Mouse (Mus musculus): ENCODE measurements around the gene Svop. TPM values are rescaled to one million over a fixed set of nuclear protein-coding genes. Genes with fewer than 3 reads are reported as not detected.

Svop gene
- polyA plus RNA-seq (2014; fragmentation: Nextera tagmentation; extraction: Ambion mirVana) = 83.0 and 87.8 TPM in 2 replicates

DNA sequence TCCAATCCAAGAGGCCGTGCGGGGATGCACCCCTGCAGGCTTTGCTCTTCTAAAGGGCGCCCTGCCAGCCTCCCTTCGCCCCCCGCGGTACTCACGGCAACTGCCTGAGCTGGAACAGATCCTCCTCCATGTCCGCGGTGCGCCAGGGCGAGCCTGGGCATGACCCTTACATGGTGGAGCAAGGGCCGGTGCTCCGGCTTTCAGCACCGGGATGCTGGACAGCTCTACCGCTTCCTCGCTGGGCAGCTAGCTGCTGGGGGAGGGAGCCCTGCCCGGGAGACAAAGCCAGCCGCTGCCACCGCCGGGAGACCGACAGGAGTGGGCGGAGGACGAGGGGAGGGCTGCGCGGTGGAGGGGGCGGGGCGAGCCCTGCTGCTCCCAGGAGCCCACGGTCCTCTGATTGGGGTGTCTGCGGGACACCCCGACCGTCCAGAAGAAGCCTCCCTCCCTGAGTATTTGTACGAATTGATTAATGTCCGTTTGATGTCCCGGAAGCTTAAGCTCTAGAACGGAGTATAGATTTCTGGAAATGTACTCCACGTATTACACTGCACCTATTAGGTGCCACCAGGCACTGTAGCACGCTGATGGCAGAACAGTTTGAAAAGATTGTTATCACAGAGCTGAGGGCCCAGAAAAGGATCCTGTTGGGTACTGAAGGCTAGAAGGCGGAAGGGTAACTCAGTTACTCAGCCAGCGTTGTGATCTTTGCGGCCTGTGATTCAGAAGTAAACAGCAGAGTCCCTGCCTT lies at the start of gene Svop:
Gene Svop (minus strand): TSS at position 514 of the 751 bp plus-strand sequence.
- H3K4me1 ChIP-seq (replicated peaks; ENCODE audit: control insufficient read depth, insufficient read depth, low read length) = peaks cover 14% of the 10 kb centered on the region
- peak; percentile 72 for DNase-seq (ENCODE audit: low spot score)

DNA sequence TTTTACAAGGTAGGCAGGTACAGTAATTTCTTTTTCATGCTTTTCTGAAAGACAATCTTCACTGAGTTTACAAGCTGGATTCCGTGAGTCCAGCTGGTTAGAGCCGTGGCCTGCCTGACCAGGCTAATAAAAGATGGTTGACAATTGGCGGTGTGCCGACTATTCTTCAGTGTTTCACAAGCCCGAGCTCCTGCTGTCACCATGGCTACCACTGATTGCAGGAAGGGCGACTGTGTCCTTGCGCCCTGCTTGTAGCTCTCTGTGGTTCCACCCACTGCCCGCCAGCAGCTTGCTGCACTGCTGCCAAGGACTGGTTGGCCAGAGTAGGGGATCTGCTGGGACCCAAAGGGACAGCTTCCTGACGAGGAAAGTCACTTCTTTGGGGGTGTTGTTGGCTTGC lies 47.8 kb upstream of the Svop start:
- no peak overlapping the region for H3K4me2 ChIP-seq (replicated peaks)
- DNase-seq (ENCODE audit: low spot score) (peak; percentile 83), ATAC-seq (ENCODE audit: low FRiP score) (peak; percentile 87)
- peak overlapping the region; percentile 74 for H3K27ac ChIP-seq
- H3K36me3 ChIP-seq (replicated peaks; ENCODE audit: control insufficient read depth, insufficient read depth) = no peaks in the 10 kb centered on the region
- H3K4me3 ChIP-seq (replicated peaks; ENCODE audit: low read length) = no peak overlapping the region
- WGBS = 5% methylated on average over 9 of the region's 9 CpGs
- H3K9me3 ChIP-seq (ENCODE audit: control insufficient read depth, low read length) = no peaks in the 10 kb centered on the region
- H3K4me1 ChIP-seq (replicated peaks; ENCODE audit: control insufficient read depth, insufficient read depth, low read length) = peaks cover 14% of the 10 kb centered on the region
- H3K27me3 ChIP-seq (ENCODE audit: control insufficient read depth, insufficient read depth, low read length) = no peaks in the 10 kb centered on the region
- H3K9ac ChIP-seq = no peak overlapping the region

More for the DNA sequence above, at the start of gene Svop:
- ATAC-seq (ENCODE audit: low FRiP score) = peak; percentile 86
- Histone ChIP-seq H3K4me2 (replicated peaks) (peak within 1 kb of the TSS; percentile 63), H3K4me3 (replicated peaks; ENCODE audit: low read length) (peak within 1 kb of the TSS; percentile 59), H3K36me3 (replicated peaks; ENCODE audit: control insufficient read depth, insufficient read depth) (no peaks in the 10 kb centered on the region), H3K9me3 (ENCODE audit: control insufficient read depth, low read length) (no peaks in the 10 kb centered on the region), H3K27me3 (ENCODE audit: control insufficient read depth, insufficient read depth, low read length) (no peaks in the 10 kb centered on the region), H3K9ac (peak within 1 kb of the TSS; percentile 91), H3K27ac (peak within 1 kb of the TSS; percentile 93)
- WGBS = 2% methylated on average over 40 of the region's 40 CpGs

DNA sequence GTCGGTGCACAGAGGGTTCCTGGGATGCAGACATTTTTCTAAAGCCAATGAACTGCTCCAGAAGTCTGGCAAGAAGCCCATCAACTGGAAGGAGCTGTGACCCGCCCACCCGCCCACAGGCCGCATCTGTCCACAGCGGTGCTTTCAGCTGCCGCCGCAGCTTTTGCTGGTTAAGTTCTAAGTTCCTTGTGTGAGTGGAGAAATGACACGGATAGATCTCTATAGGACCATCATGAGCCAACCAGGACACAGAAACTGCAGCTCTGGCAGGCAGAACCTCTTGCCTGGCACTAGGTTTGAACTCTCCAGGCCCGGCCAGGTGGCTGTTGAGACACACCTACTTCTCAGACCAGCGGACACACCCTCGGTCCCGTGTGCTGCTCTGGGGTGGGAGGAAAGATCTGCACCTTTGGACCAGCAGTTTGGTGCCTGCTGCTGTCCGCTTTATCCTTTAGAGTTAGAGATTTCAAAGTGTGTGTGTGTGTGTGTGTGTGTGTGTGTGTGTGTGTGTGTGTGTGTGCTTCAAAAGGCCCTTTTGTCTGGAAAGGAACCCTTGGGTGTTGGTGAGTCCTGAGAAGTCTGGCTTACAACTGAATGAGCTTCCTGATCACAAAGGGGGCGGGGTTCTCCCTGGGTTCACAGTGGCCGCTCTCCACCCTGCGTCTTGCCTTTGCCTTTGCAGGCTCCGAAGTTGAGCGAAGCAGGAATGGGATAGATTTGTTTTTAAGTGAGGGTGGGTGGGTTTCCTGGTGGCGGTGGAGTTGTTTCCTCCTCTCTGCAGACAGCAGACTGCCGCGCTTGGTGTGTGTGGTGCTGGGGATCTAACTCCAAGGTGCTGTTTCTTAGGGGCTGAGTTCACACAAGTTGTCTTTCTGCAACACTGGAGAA lies 47.2 kb upstream of the Svop start:
- no peak overlapping the region for H3K9ac ChIP-seq
- no peaks in the 10 kb centered on the region for H3K36me3 ChIP-seq (replicated peaks; ENCODE audit: control insufficient read depth, insufficient read depth)
- 56% methylated on average over 21 of the region's 21 CpGs for WGBS
- H3K4me2 ChIP-seq (replicated peaks) = no peak overlapping the region
- peaks cover 14% of the 10 kb centered on the region for H3K4me1 ChIP-seq (replicated peaks; ENCODE audit: control insufficient read depth, insufficient read depth, low read length)
- H3K9me3 ChIP-seq (ENCODE audit: control insufficient read depth, low read length) = no peaks in the 10 kb centered on the region
- peak overlapping the region; percentile 74 for H3K27ac ChIP-seq
- H3K27me3 ChIP-seq (ENCODE audit: control insufficient read depth, insufficient read depth, low read length) = no peaks in the 10 kb centered on the region
- DNase-seq (ENCODE audit: low spot score) = no peak
- ATAC-seq (ENCODE audit: low FRiP score) = peak; percentile 32; the same call in 1 of the 2 replicates
- H3K4me3 ChIP-seq (replicated peaks; ENCODE audit: low read length) = no peak overlapping the region

DNA sequence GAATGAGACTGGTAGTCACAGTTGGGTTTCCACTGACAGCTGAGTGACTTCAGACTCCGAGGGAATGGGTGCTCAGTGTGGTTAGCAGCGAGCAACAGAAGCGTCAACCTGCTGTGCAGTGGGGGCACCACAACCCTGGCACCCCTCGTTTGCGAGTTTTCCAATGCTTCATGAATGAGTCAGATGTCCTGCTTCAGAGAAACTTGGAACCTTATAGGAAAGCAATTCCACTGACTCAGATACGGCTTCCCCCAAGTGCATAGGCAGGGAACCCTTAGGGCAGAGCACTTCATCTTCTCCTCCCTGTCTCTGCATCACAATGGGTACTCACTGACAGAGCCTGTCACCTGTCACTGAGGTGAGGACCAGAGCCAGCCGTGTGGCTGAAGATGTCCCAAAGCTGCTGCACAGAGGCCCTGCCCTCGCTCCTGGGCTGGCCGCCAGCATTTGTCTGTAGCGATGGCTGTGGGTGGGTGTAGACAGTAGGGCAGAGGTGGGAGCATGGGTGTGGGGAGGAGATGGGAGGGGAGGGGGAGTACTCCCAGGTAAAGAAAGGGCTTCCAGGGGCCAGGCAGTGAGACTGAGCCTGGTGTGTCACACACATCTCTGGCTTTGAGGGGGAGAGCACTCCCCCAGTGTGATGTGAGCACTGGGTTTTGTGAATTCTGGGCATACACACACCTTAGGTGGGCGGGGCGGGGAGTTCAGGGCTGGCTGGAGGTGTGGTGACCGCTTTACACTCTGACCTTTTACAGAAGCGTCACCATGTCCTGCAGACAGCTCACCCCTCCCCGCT lies 46.3 kb upstream of the Svop start:
- no peaks in the 10 kb centered on the region for H3K9me3 ChIP-seq (ENCODE audit: control insufficient read depth, low read length)
- no peak for DNase-seq (ENCODE audit: low spot score)
- peaks cover 14% of the 10 kb centered on the region for H3K4me1 ChIP-seq (replicated peaks; ENCODE audit: control insufficient read depth, insufficient read depth, low read length)
- no peak overlapping the region for H3K4me2 ChIP-seq (replicated peaks)
- ATAC-seq (ENCODE audit: low FRiP score) = no peak
- H3K36me3 ChIP-seq (replicated peaks; ENCODE audit: control insufficient read depth, insufficient read depth) = no peaks in the 10 kb centered on the region
- no peaks in the 10 kb centered on the region for H3K27me3 ChIP-seq (ENCODE audit: control insufficient read depth, insufficient read depth, low read length)
- H3K9ac ChIP-seq = no peak overlapping the region
- WGBS = 77% methylated on average over 15 of the region's 15 CpGs
- peak overlapping the region; percentile 74; the same call in 1 of the 2 replicates for H3K27ac ChIP-seq
- no peak overlapping the region for H3K4me3 ChIP-seq (replicated peaks; ENCODE audit: low read length)

DNA sequence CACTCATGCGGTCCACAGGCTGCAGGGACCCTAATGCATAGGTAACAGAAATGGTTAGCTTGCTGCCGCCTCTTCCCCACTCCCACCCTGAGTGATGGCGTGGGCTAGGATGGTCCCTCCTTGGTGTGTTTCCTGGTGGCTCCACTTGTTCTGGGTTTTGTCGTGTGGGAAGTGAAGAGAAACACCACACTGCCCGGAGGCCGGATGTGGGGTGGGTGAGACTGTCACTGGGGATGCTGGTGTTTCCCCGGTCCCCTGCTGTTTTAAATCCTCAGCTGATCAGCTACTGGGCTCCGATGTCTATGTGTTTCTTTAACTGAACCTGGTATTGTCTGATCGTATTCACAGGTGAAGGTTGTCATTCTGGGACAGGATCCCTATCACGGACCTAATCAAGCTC lies 44.1 kb upstream of the Svop start:
- H3K9me3 ChIP-seq (ENCODE audit: control insufficient read depth, low read length) = no peaks in the 10 kb centered on the region
- H3K4me3 ChIP-seq (replicated peaks; ENCODE audit: low read length) = no peak overlapping the region
- WGBS = 88% methylated on average over 10 of the region's 10 CpGs
- H3K36me3 ChIP-seq (replicated peaks; ENCODE audit: control insufficient read depth, insufficient read depth) = no peaks in the 10 kb centered on the region
- ATAC-seq (ENCODE audit: low FRiP score) (no peak), DNase-seq (ENCODE audit: low spot score) (no peak)
- no peak overlapping the region for H3K9ac ChIP-seq
- H3K27me3 ChIP-seq (ENCODE audit: control insufficient read depth, insufficient read depth, low read length) = no peaks in the 10 kb centered on the region
- peaks cover 17% of the 10 kb centered on the region for H3K4me1 ChIP-seq (replicated peaks; ENCODE audit: control insufficient read depth, insufficient read depth, low read length)
- H3K4me2 ChIP-seq (replicated peaks) = no peak overlapping the region
- no peak overlapping the region for H3K27ac ChIP-seq

DNA sequence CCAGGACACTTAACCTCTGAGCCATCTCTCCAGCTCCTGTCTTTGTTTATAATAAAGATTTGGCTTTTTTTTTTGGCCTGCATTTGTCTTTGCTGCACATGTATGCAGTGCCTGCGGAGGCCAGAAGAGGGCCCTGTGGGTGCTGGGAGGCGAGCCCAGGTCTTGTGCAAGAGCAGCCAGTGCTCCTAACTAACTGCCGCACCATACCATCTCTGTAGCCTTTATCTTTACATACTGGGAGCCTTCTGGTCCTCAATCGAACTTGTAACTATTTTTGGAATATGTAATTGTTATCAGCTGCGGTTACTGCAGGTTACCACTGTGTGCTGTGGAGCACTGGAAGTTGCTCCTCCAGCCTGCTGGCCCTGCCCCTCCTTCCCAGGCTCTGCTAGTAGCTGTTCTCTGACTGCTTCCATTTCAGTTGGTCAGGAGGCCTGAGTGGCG lies 42.7 kb upstream of the Svop start:
- DNase-seq (ENCODE audit: low spot score) (no peak), ATAC-seq (ENCODE audit: low FRiP score) (no peak)
- Histone ChIP-seq H3K4me3 (replicated peaks; ENCODE audit: low read length) (no peak overlapping the region), H3K27ac (no peak overlapping the region), H3K9me3 (ENCODE audit: control insufficient read depth, low read length) (no peaks in the 10 kb centered on the region), H3K36me3 (replicated peaks; ENCODE audit: control insufficient read depth, insufficient read depth) (no peaks in the 10 kb centered on the region), H3K4me1 (replicated peaks; ENCODE audit: control insufficient read depth, insufficient read depth, low read length) (peaks cover 9% of the 10 kb centered on the region), H3K27me3 (ENCODE audit: control insufficient read depth, insufficient read depth, low read length) (no peaks in the 10 kb centered on the region), H3K4me2 (replicated peaks) (no peak overlapping the region), H3K9ac (no peak overlapping the region)
- 66% methylated on average over 6 of the region's 6 CpGs for WGBS

DNA sequence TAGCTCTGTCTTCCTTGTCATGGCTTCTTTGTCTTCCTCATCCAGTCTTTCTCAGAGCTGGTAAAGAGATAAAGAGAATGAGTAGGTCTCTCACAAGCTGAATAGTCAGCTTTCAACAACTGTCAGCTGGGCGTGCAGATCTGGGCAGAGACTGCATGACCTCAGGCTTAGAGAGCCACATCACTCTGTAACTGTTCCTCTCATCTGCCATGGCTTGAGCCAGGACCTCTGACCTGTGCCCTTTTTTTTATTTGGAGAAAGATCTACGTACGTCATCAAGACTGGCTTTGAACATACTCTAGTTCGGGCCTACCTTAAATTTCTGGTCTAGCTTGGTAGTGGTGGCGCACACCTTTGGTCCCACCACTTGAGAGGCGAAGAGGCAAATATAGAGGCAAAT lies 41.5 kb upstream of the Svop start:
- no peak overlapping the region for H3K27ac ChIP-seq
- DNase-seq (ENCODE audit: low spot score) (no peak), ATAC-seq (ENCODE audit: low FRiP score) (no peak)
- no peak overlapping the region for H3K9ac ChIP-seq
- no peaks in the 10 kb centered on the region for H3K9me3 ChIP-seq (ENCODE audit: control insufficient read depth, low read length)
- WGBS = 76% methylated on average over 6 of the region's 6 CpGs
- H3K4me2 ChIP-seq (replicated peaks) = no peak overlapping the region
- H3K36me3 ChIP-seq (replicated peaks; ENCODE audit: control insufficient read depth, insufficient read depth) = no peaks in the 10 kb centered on the region
- H3K4me3 ChIP-seq (replicated peaks; ENCODE audit: low read length) = no peak overlapping the region
- no peaks in the 10 kb centered on the region for H3K27me3 ChIP-seq (ENCODE audit: control insufficient read depth, insufficient read depth, low read length)
- H3K4me1 ChIP-seq (replicated peaks; ENCODE audit: control insufficient read depth, insufficient read depth, low read length) = peaks cover 7% of the 10 kb centered on the region

DNA sequence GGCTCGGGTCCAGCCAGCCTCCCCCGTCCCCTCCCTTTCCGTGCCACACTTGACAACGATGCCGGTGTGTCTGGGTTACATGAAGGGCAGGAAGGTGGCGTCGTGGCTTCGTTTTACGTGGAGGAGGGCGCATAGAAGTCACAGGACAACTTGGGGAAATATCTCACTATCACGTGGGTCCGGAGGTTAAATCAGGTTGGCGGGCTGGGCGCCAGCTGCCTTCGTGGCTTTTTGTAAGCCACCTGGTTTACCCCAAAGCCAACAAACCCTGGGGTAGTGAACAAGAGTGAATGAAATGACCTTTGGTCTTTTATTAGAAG lies 40.1 kb upstream of the Svop start:
- H3K4me2 ChIP-seq (replicated peaks) = peak overlapping the region; percentile 99
- H3K36me3 ChIP-seq (replicated peaks; ENCODE audit: control insufficient read depth, insufficient read depth) = no peaks in the 10 kb centered on the region
- no peaks in the 10 kb centered on the region for H3K9me3 ChIP-seq (ENCODE audit: control insufficient read depth, low read length)
- peak overlapping the region; percentile 51 for H3K9ac ChIP-seq
- ATAC-seq (ENCODE audit: low FRiP score) = no peak
- peak; percentile 29 for DNase-seq (ENCODE audit: low spot score)
- H3K27me3 ChIP-seq (ENCODE audit: control insufficient read depth, insufficient read depth, low read length) = no peaks in the 10 kb centered on the region
- 1% methylated on average over 15 of the region's 15 CpGs for WGBS
- peak overlapping the region; percentile 91 for H3K4me3 ChIP-seq (replicated peaks; ENCODE audit: low read length)
- H3K4me1 ChIP-seq (replicated peaks; ENCODE audit: control insufficient read depth, insufficient read depth, low read length) = peaks cover 10% of the 10 kb centered on the region; the same call in 1 of the 2 replicates
- no peak overlapping the region for H3K27ac ChIP-seq
